Mouse (Mus musculus): Measurements from ENCODE around the gene Adamts14. TPM values are rescaled to one million over a fixed set of nuclear protein-coding genes. Genes with fewer than 3 reads are reported as not detected.

The Adamts14 gene
- polyA plus RNA-seq (2017; shearing (Covaris generic)): not detected

- no peak for ATAC-seq
These were observed at the start of gene Adamts14 for GRCm38 (mm10) chr10:61273081-61273843. Gene Adamts14, minus strand, starts transcription at chr10:61273438.

- no peak for ATAC-seq
These were observed 45.3 kb upstream of the Adamts14 start for GRCm38 (mm10) chr10:61318527-61318926.

- no peak for ATAC-seq
These were observed 42.2 kb upstream of the Adamts14 start for GRCm38 (mm10) chr10:61315324-61315880.

- no peak for ATAC-seq
These were observed 40.5 kb upstream of the Adamts14 start for GRCm38 (mm10) chr10:61313750-61314149.

- ATAC-seq: no peak
These were observed 39.5 kb upstream of the Adamts14 start for GRCm38 (mm10) chr10:61312754-61313153.

- no peak for ATAC-seq
These were observed 38.9 kb upstream of the Adamts14 start for GRCm38 (mm10) chr10:61312159-61312558.

GRCm38 (mm10) chr10:61308706-61309320 is 35.6 kb upstream of the Adamts14 start:
- ATAC-seq: no peak

GRCm38 (mm10) chr10:61305928-61306590 is 32.8 kb upstream of the Adamts14 start:
- peak; percentile 52 for ATAC-seq

GRCm38 (mm10) chr10:61304046-61304445 is 30.8 kb upstream of the Adamts14 start:
- no peak for ATAC-seq

- ATAC-seq: peak; percentile 45
These were observed 27.8 kb upstream of the Adamts14 start for GRCm38 (mm10) chr10:61300996-61301395.

GRCm38 (mm10) chr10:61297477-61297876 is 24.2 kb upstream of the Adamts14 start, which contains the start of gene Prf1:
Gene Prf1, plus strand, starts transcription at chr10:61297833.
- peak; percentile 83 for ATAC-seq

- ATAC-seq: peak; percentile 62
These were observed 23.6 kb upstream of the Adamts14 start for GRCm38 (mm10) chr10:61296713-61297445.

- no peak for ATAC-seq
These were observed 21.0 kb upstream of the Adamts14 start for GRCm38 (mm10) chr10:61294242-61294641.

- ATAC-seq: no peak
These were observed 17.2 kb upstream of the Adamts14 start for GRCm38 (mm10) chr10:61290479-61290878.

- ATAC-seq: no peak
These were observed 16.8 kb upstream of the Adamts14 start for GRCm38 (mm10) chr10:61290016-61290415.

GRCm38 (mm10) chr10:61286246-61286645 is 13.0 kb upstream of the Adamts14 start:
- ATAC-seq: no peak

GRCm38 (mm10) chr10:61285271-61285670 is 12.0 kb upstream of the Adamts14 start:
- no peak for ATAC-seq

- no peak for ATAC-seq
These were observed 11.1 kb upstream of the Adamts14 start for GRCm38 (mm10) chr10:61284309-61284708.

- no peak for ATAC-seq
These were observed 7.9 kb upstream of the Adamts14 start for GRCm38 (mm10) chr10:61281115-61281514.

- ATAC-seq: no peak
These were observed 4.9 kb upstream of the Adamts14 start for GRCm38 (mm10) chr10:61277918-61278674.

GRCm38 (mm10) chr10:61277051-61277450 is 3.8 kb upstream of the Adamts14 start:
- no peak for ATAC-seq

- peak; percentile 41 for ATAC-seq
These were observed 2.5 kb upstream of the Adamts14 start for GRCm38 (mm10) chr10:61275669-61276110.
